Mouse (Mus musculus) kidney, adult 2 months (tissue): ENCODE data around the gene Spryd4. TPM values are rescaled to one million over a fixed set of nuclear protein-coding genes. Genes with fewer than 3 reads are reported as not detected.
A peak's percentile ranks its signal among the peaks of the same experiment; 100 is the strongest.

Experiments used
- DNase-seq: peaks from one replicate; pipeline ENCODE4 v3.0.0; 2021
- H3K27ac ChIP-seq: fragments of 200-500 bp; 2 replicates; pipeline ENCODE4 v1.5.1; 2012; ENCODE audit warnings: low read depth, low read length, control low read depth, inconsistent platforms; ENCODE audit not compliant: insufficient read depth
- H3K27me3 ChIP-seq: fragments of 200-500 bp; replicated peaks from 2 replicates; pipeline ENCODE4 v1.6.1; 2012; ENCODE audit warnings: mild to moderate bottlenecking, moderate library complexity, low read length, inconsistent platforms; ENCODE audit not compliant: control insufficient read depth, insufficient read depth
- H3K36me3 ChIP-seq: fragments of 200-500 bp; 2 replicates; pipeline ENCODE4 v1.6.1; 2012; ENCODE audit warnings: mild to moderate bottlenecking, moderate library complexity, low read length, inconsistent platforms; ENCODE audit not compliant: control insufficient read depth, insufficient read depth
- H3K4me1 ChIP-seq: fragments of 200-500 bp; 2 replicates; pipeline ENCODE4 v1.6.1; 2011; ENCODE audit warnings: low read length; ENCODE audit not compliant: control insufficient read depth, insufficient read depth
- H3K4me3 ChIP-seq: fragments of 200-500 bp; 2 replicates; pipeline ENCODE4 v1.5.1; 2011; ENCODE audit warnings: mild to moderate bottlenecking, low read depth, low read length, control low read depth; ENCODE audit not compliant: insufficient read depth
- CTCF ChIP-seq: fragments of 200-500 bp; conservative IDR thresholded peaks from 2 replicates; pipeline ENCODE4 v1.5.1; 2011; ENCODE audit warnings: low read depth, mild to moderate bottlenecking, control low read depth, low read length, moderate library complexity, mixed read lengths; ENCODE audit not compliant: insufficient read depth, insufficient read length
- POLR2A ChIP-seq: fragments of 200-500 bp; IDR thresholded peaks from one replicate; pipeline ENCODE4 v1.6.1; 2011; ENCODE audit warnings: low read depth, low read length, control low read depth
- WGBS: fragments of 180-500 bp; shearing (Covaris S2); methylation state at CpG from one replicate; pipeline ENCODE4 v1.1.7; 2018; 5-methylcytosine and 5-hydroxymethylcytosine counted together
- polyA plus RNA-seq: library from polyadenylated mRNA; depleted of rRNA; stranded (reverse); fragments of >200 nt; gene quantifications from 2 replicates; pipeline ENCODE4 v1.2.3, GENCODE M21; 2012

Spryd4 gene
- polyA plus RNA-seq, 1 experiment, result 17.3 TPM

GRCm38 (mm10) chr10:128210954-128211353 lies 653 bp downstream of the Spryd4 start:
- TF ChIP-seq CTCF, result no peak
- no peak for TF ChIP-seq POLR2A
- WGBS, result 14% methylated on average over 14 of the region's 14 CpGs
- peaks cover 3% of the 10 kb centered on the region; the same call in 1 of the 2 replicates for H3K4me1 ChIP-seq
- H3K27ac ChIP-seq, result no peak overlapping the region
- H3K36me3 ChIP-seq, result no peaks in the 10 kb centered on the region
- H3K27me3 ChIP-seq, result no peaks in the 10 kb centered on the region
- H3K4me3 ChIP-seq, result peak overlapping the region; percentile 54
- DNase-seq, result peak; percentile 16

- H3K36me3 ChIP-seq, result no peaks in the 10 kb centered on the region
- WGBS, result 73% methylated on average over 2 of the region's 2 CpGs
- H3K4me1 ChIP-seq, result peaks cover 3% of the 10 kb centered on the region; the same call in 1 of the 2 replicates
- TF ChIP-seq CTCF (no peak), POLR2A (no peak)
- H3K27me3 ChIP-seq, result no peaks in the 10 kb centered on the region
- H3K4me3 ChIP-seq, result no peak overlapping the region
- DNase-seq, result no peak
- H3K27ac ChIP-seq, result no peak overlapping the region
Measured at GRCm38 (mm10) chr10:128210131-128210530, 1.5 kb downstream of the Spryd4 start.

GRCm38 (mm10) chr10:128209311-128210009 lies 2.1 kb downstream of the Spryd4 start:
- no peak for DNase-seq
- Histone ChIP-seq H3K4me3 (no peak overlapping the region), H3K27me3 (no peaks in the 10 kb centered on the region), H3K27ac (no peak overlapping the region), H3K4me1 (peaks cover 3% of the 10 kb centered on the region; the same call in 1 of the 2 replicates), H3K36me3 (no peaks in the 10 kb centered on the region)
- TF ChIP-seq CTCF, result no peak
- no peak for TF ChIP-seq POLR2A
- 95% methylated on average over 11 of the region's 11 CpGs for WGBS

GRCm38 (mm10) chr10:128208326-128208725 lies 3.3 kb downstream of the Spryd4 start:
- no peak for DNase-seq
- 93% methylated on average over 10 of the region's 10 CpGs for WGBS
- H3K36me3 ChIP-seq, result no peaks in the 10 kb centered on the region
- H3K4me3 ChIP-seq, result no peak overlapping the region
- H3K27me3 ChIP-seq, result no peaks in the 10 kb centered on the region
- peaks cover 3% of the 10 kb centered on the region; the same call in 1 of the 2 replicates for H3K4me1 ChIP-seq
- TF ChIP-seq POLR2A (no peak), CTCF (no peak)
- H3K27ac ChIP-seq, result no peak overlapping the region

GRCm38 (mm10) chr10:128204941-128205340 lies 6.7 kb downstream of the Spryd4 start:
- Histone ChIP-seq H3K27ac (no peak overlapping the region), H3K4me3 (no peak overlapping the region), H3K27me3 (no peaks in the 10 kb centered on the region), H3K4me1 (no peaks in the 10 kb centered on the region), H3K36me3 (no peaks in the 10 kb centered on the region)
- 87% methylated on average over 15 of the region's 15 CpGs for whole genome bisulfite sequencing
- no peak for DNase-seq
- TF ChIP-seq CTCF (no peak), POLR2A (no peak)

- Histone ChIP-seq H3K36me3 (no peaks in the 10 kb centered on the region), H3K27me3 (no peaks in the 10 kb centered on the region), H3K4me3 (no peak overlapping the region), H3K4me1 (no peaks in the 10 kb centered on the region), H3K27ac (no peak overlapping the region)
- no peak for DNase-seq
- 71% methylated on average over 6 of the region's 6 CpGs for WGBS
- TF ChIP-seq POLR2A, result no peak
- no peak for TF ChIP-seq CTCF
Measured at GRCm38 (mm10) chr10:128201856-128202255, 9.8 kb downstream of the Spryd4 start.

GRCm38 (mm10) chr10:128194551-128195461 lies 16.8 kb downstream of the Spryd4 start:
- Histone ChIP-seq H3K4me3 (peak overlapping the region; percentile 55), H3K36me3 (no peaks in the 10 kb centered on the region), H3K27me3 (no peaks in the 10 kb centered on the region), H3K4me1 (0 out of 2 replicates have a peak, but pooled peaks cover 4% of the 10 kb centered on the region), H3K27ac (no peak overlapping the region)
- WGBS, result 2% methylated on average over 77 of the region's 79 CpGs
- peak; percentile 19 for DNase-seq
- TF ChIP-seq POLR2A (no peak), CTCF (no peak)
